Mouse (Mus musculus) right cerebral cortex, postnatal 25 days (tissue): ENCODE data around the gene Ttc28.

Source experiments
- DNase-seq: peaks from one replicate; pipeline ENCODE4 v3.0.0; 2022

Gene Ttc28

GRCm38 (mm10) chr5:111055507-111055906 is 175.9 kb downstream of the Ttc28 start:
- DNase-seq, result peak; percentile 27

- DNase-seq, result no peak
Observed at GRCm38 (mm10) chr5:111057084-111057483, 177.5 kb downstream of the Ttc28 start.

- DNase-seq, result peak; percentile 38
Observed at GRCm38 (mm10) chr5:111058401-111059139, 179.0 kb downstream of the Ttc28 start.

GRCm38 (mm10) chr5:111059140-111059921 is 179.7 kb downstream of the Ttc28 start:
- no peak for DNase-seq

GRCm38 (mm10) chr5:111060246-111060745 is 180.7 kb downstream of the Ttc28 start:
- no peak for DNase-seq

GRCm38 (mm10) chr5:111063155-111063554 is 183.6 kb downstream of the Ttc28 start:
- no peak for DNase-seq

GRCm38 (mm10) chr5:111063991-111064390 is 184.4 kb downstream of the Ttc28 start:
- no peak for DNase-seq

GRCm38 (mm10) chr5:111065770-111066169 is 186.2 kb downstream of the Ttc28 start:
- DNase-seq, result no peak

GRCm38 (mm10) chr5:111069503-111069902 is 189.9 kb downstream of the Ttc28 start:
- no peak for DNase-seq

GRCm38 (mm10) chr5:111069931-111070330 is 190.3 kb downstream of the Ttc28 start:
- DNase-seq, result no peak

- DNase-seq, result no peak
Observed at GRCm38 (mm10) chr5:111070361-111070760, 190.8 kb downstream of the Ttc28 start.

- no peak for DNase-seq
Observed at GRCm38 (mm10) chr5:111073316-111073736, 193.7 kb downstream of the Ttc28 start.

- DNase-seq, result no peak
Observed at GRCm38 (mm10) chr5:111074050-111074449, 194.4 kb downstream of the Ttc28 start.

- DNase-seq, result no peak
Observed at GRCm38 (mm10) chr5:111075841-111076240, 196.2 kb downstream of the Ttc28 start.

GRCm38 (mm10) chr5:111077261-111077660 is 197.7 kb downstream of the Ttc28 start:
- DNase-seq, result no peak

- no peak for DNase-seq
Observed at GRCm38 (mm10) chr5:111080601-111081000, 201.0 kb downstream of the Ttc28 start.

GRCm38 (mm10) chr5:111085849-111086248 is 206.2 kb downstream of the Ttc28 start:
- DNase-seq, result no peak

GRCm38 (mm10) chr5:111096750-111097149 is 217.1 kb downstream of the Ttc28 start:
- DNase-seq, result no peak

GRCm38 (mm10) chr5:111097233-111098160 is 217.9 kb downstream of the Ttc28 start:
- no peak for DNase-seq

- DNase-seq, result no peak
Observed at GRCm38 (mm10) chr5:111098516-111099274, 219.1 kb downstream of the Ttc28 start.

- DNase-seq, result no peak
Observed at GRCm38 (mm10) chr5:111100585-111100984, 221.0 kb downstream of the Ttc28 start.

GRCm38 (mm10) chr5:111101383-111101932 is 221.9 kb downstream of the Ttc28 start:
- DNase-seq, result no peak
